Mouse (Mus musculus) left cerebral cortex, adult 8-10 months (tissue): Measurements from ENCODE around the gene Gpx3. TPM values are rescaled to one million over a fixed set of nuclear protein-coding genes. Genes with fewer than 3 reads are reported as not detected.
"Not testable (repeated sequence)": the region's sequence is repeated elsewhere in the genome, so short reads cannot be mapped to it uniquely, and the experiment has no call there.

Experiments
- DNase-seq, 2 experiments: peaks; one replicate each; pipeline ENCODE4 v3.0.0; 2022; ENCODE audit warnings: low spot score in 2 of 2
- total RNA-seq, 4 experiments: library from RNA; stranded (reverse); gene quantifications; 2 replicates each; pipeline ENCODE4 v1.2.4; 2022

Gpx3 gene
- 10 to 100 TPM in 2 of 4 experiments, 1 to 10 TPM in 2; 7.5 to 12.5 (median 10.4) TPM for total RNA-seq

DNA sequence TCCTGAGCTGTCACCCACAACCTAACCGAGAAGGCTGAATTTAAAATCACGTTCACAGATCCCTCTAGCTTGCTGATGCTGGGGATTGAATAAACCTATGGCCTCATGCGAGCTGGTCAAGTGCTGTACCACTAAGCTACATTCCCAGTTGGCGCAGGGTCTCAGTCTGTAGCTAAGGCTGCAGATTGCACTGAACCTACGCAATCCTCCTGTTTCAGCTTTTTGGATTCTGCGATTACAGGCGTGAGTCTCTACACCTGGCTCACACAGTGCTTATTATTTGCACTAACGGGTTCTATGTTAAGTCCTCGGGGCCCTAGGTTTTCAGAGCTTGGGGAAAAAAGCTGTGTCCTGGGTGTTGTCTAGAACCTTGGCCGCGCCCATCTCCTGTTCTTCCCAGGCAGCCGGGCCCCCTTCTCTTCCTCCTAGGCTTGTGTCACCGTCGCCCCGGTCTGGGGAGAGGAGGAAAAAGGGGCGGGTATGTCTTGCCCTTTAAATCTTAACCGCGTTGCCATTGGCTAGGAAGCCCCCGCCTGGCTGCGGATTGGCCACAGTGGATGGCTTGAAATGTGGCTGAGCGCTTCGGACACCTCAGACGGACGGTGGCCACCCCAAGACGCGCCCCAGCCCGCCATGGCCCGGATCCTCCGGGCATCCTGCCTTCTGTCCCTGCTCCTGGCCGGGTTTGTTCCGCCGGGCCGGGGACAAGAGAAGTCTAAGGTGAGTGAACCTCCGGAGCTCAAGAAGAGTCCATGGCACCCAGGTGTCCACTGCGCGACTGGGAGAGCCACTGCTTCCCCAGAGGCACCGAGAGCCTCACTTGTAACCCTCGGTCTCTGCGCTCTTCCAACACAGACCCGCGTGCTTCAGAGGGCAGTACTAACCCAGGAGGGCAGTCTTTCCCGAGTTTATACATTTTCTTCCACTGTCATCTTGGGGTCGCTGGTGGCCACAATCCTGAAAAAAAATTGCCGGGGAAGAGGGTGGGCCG lies at the start of gene Gpx3:
Gene Gpx3, plus strand, starts transcription at position 121 of the 991 bp plus-strand sequence.
- peak; percentile 21 to 59 for DNase-seq

DNA sequence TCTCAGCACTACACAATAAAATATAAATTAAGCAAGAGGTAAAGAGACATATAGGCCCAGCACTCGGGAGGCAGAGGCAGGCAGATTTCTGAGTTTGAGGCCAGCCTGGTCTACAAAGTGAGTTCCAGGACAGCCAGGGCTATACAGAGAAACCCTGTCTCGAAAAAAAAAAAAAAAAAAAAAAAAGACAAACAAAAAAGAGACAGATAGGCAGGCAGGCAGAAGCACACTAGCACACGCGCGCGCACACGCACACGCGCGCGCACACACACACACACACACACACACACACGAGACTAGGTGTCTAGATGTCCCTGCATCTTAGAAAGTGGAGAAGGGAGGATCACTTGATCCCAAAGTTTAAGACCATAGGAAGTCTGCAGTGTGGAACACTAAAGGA lies 43.4 kb upstream of the Gpx3 start:
- not testable (repeated sequence) for DNase-seq

DNA sequence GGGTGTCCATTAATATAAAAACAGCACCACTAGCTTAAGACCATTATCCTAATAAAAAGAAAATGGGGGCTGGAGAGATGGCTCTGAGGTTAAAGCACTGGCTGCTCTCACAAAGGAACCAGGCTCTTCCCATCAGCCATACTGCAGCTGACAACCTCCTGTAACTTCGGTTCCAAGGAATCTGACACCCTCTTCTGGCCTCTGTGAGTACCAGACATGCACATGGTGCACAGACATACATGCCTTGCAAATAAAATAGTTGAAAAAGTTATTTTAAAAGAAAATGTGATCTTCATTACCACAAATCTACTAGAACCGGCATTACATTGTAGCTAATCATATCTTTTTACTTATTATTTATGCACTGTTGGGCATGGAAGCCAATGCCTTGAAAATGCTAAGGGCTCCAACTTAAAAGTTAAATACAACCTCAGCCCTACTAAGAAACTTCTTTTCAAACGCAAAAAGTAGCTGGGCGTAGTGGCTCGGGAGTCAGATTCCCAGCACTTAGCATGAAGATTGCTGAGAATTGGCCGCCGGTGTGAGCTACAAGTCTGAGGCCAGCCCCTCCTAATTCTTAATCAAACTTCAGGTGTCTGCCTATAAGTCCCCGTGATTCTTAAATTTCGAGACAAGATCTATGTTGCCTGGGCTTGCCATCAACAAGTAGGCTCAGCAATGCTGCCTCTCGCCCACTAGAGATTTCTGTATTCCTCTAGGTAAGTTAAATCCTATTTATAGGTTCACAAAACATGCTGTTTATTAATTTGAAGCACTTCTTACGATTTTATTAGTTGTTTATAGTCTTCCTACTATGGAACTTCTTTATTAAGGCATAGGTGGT lies 42.7 kb upstream of the Gpx3 start:
- no peak for DNase-seq

- DNase-seq: peak; percentile 92 to 98
Measured at GRCm38 (mm10) chr11:54860256-54861038, 41.8 kb upstream of the Gpx3 start, which contains the start of gene Lyrm7. Gene Lyrm7 (minus strand): TSS chr11:54860916.

DNA sequence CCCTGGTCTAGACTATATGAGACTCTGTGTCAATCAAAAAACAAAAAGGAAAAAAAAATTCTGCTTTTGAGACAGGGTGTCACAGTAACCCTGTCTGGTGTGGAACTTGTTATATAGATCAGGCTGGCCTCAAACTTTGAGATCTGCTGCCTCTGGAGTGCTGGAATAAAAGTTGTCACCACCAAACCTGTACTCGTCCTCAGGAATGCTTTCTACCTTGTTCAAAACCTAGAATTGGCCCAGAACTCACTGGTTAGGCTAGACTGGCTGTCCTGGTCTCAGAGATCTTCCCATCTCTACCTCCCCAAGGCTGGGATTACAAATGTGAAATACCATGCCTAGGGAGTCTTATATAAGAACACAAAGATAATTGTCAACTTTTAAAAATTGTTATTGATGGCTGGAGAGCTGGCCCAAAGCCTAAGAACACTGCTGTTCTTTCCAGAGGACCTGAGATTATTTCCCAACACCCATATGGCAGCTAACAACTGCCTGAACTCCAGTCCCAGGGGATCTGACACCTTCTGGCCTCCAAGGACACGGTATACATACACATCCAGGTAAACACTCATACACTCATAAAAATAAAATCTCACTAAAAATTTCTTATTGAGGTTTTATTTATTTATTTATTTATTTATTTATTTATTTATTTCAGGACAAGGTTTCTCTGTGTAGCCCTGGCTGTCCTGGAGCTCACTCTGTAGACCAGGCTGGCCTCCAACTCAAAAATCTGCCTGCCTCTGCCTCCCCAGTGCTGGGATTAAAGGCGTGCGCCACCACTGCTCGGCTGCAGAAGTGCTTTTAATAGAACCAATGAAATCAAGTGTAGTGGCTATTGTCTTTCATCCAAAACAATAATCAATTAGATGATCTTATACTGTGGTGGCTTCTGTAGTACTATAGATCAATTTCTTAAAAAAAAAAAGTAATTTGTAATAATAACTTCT lies 40.5 kb upstream of the Gpx3 start:
- DNase-seq: no peak

- no peak for DNase-seq
Measured at GRCm38 (mm10) chr11:54862621-54863520, 39.4 kb upstream of the Gpx3 start.

DNA sequence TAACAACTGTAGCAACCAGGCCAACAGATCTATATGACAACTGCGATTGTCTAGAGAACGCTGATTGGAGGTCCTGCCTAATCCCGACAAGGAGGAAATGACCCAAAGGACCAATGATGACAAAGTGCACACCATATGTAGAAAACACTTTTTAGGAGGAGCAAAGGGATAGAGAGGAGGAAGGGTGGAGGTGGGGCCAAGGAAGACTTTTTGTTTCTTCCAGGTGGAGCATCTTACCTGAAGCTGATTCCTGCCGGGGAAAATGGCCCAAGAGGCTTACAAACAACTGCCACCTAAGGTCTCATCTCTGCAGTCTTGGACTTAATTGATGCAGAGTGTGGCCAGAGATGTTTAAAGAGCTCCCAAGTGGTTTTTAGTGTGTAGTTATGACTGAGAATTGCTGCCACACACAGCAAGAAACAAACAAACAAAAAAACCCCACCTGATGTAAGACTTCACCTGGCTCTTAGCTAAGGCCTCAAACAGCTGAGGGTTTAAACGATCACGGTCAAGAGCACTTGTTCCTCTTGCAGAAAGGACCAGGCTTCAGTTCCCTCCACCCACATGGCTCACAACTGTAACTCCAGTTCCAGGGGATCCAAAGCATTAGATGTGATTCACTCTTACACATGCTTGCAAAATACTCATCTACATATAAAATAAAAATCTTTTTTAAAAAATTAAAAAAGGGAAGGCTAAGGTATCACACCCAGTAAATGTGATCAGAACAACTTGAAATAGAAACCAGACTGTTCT lies 36.7 kb upstream of the Gpx3 start:
- no peak for DNase-seq

- DNase-seq: peak; percentile 84 to 85
Measured at GRCm38 (mm10) chr11:54866119-54867048, 35.9 kb upstream of the Gpx3 start, which contains the start of gene Hint1. Gene Hint1 (plus strand): TSS chr11:54866383.

- DNase-seq: no peak
Measured at GRCm38 (mm10) chr11:54867049-54867385, 35.2 kb upstream of the Gpx3 start.

DNA sequence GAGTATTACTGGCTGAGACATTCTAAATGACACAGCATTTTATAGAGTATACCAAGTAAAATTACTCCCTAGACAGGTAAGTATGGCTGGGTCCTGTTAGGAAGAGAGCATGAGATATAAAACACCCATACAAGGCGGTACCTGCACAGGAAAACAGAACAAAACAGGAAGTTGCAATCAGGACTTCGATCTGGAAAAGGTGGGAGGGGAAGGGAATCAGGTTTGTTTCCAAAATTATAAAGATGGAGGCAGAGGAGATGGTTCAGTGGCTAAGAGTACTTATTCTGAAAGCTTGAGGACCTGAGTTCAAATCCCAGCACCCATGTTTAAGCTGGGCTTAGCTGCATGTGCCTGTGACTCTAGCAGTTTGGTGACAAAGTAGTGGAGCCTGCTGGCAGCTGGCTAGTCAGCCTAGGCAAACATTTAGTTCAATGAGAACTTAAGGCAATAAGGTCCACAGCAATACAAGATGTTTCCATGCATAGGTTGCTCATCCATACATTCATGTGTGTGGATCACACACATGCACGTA lies 34.3 kb upstream of the Gpx3 start:
- DNase-seq: no peak

GRCm38 (mm10) chr11:54868445-54868844 lies 33.8 kb upstream of the Gpx3 start:
- no peak for DNase-seq

DNA sequence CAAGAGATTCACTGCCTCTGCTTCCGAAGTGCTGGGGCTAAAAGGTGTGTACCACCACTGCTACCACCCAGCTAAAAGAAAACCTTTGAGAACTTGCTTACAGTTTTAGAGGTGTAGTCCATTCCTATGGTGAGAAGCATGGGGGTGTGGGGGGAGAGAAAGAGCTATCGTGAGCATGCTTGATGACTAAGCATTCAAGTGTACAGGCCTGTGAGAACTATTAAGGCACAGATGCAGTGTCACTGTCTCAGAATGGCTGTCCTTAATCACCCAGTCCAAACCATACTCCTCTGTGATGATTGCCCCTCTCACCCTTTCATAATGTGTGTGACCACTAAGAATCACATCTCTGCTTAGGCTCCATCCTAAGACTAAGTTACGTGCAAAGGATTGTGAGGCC lies 32.9 kb upstream of the Gpx3 start:
- no peak for DNase-seq

GRCm38 (mm10) chr11:54871831-54872537 lies 30.3 kb upstream of the Gpx3 start:
- DNase-seq: no peak

DNA sequence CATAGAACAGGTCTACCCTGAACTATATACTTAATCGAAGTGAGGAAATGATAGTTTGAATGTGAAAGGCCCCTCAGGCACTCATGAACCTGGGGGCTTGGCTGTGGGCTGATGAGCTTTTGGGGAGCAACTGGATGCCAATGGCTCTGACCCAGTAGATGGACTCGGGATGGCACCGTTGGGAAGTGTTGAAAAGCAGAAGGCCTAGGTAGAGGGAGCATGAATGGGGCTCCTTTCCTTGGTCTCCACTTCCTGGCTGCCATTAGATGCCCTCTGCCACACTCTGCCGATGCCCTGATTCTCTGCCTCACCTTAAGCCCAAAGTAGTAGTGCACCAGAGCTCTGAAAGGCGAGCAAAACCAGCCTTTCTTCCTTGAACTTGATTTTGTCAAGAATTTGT lies 26.2 kb upstream of the Gpx3 start:
- DNase-seq: no peak

DNA sequence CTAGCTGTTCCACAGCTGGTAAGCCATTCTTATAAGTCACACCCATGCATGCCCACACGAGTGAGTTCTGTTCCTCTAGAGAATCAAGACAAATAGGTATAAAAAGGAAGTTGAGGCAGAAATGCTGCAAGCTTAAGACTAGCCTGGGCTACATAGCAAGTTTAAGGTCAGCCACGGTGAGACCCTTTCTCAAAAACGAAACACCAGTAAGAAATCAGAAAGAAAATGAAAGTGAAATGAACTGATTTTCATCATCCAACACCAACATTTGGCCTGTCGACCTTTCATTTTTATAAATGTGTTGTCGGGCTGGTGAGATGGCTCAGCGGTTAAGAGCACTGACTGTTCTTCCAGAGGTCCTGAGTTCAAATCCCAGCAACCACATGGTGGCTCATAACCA lies 23.4 kb upstream of the Gpx3 start:
- DNase-seq: no peak

GRCm38 (mm10) chr11:54879434-54879833 lies 22.8 kb upstream of the Gpx3 start:
- no peak for DNase-seq
